ENCODE assay signal across 9 mouse cellular contexts in genomic region chr8:26961251-26962063, GRCm38 (mm10). TPM values are rescaled to one million over a fixed set of nuclear protein-coding genes. Genes with fewer than 3 reads are reported as not detected.
DNase-seq lines count a peak whose midpoint lies in the region; ATAC-seq lines count a peak whose summit lies in the region.
"Had no signal": no experiment of that assay in that cellular context is flagged by ENCODE, and none has a peak within 500 bp of the region (broad histone marks: within the 10 kb centered on the region; RNA-seq: fewer than 3 reads in every experiment).

No protein-coding gene starts in this region.

- H3K27ac ChIP-seq in forebrain, embryonic 14.5 days (ENCODE audit: low read depth, low read length): peak overlapping the region; percentile 36; the same call in 1 of the 2 replicates
- H3K27ac ChIP-seq in limb, embryonic 12.5 days: peak overlapping the region; percentile 75

- peak; percentile 98 for ATAC-seq in forebrain, embryonic 14.5 days
- ATAC-seq in limb, embryonic 12.5 days (ENCODE audit: insufficient number of reproducible peaks, insufficient read depth, low FRiP score, low TSS enrichment, low read depth): peak; percentile 76
- ATAC-seq: Patski had no signal

- H3K27me3 ChIP-seq in forebrain, embryonic 14.5 days (replicated peaks; ENCODE audit: control insufficient read depth, insufficient read depth, low read length): 0 out of 2 replicates have a peak, but pooled peaks cover 3% of the 10 kb centered on the region
- H3K27me3 ChIP-seq in limb, embryonic 12.5 days: peaks cover 28% of the 10 kb centered on the region
- H3K27me3 ChIP-seq: Patski had no signal

- no peak overlapping the region for H3K4me3 ChIP-seq in forebrain, embryonic 14.5 days (ENCODE audit: low read depth, low read length)
- no peak overlapping the region for H3K4me3 ChIP-seq in limb, embryonic 12.5 days (replicated peaks)

- 0 out of 2 replicates have a peak, but pooled peaks cover 3% of the 10 kb centered on the region for H3K9me3 ChIP-seq in forebrain, embryonic 14.5 days (replicated peaks; ENCODE audit: control insufficient read depth, low read length)
- H3K9me3 ChIP-seq in limb, embryonic 12.5 days: no peaks in the 10 kb centered on the region

- 2% methylated on average over 15 of the region's 15 CpGs for WGBS in forebrain, embryonic 14.5 days
- 3% methylated on average over 15 of the region's 15 CpGs for WGBS in limb, embryonic 12.5 days

- H3K36me3 ChIP-seq in forebrain, embryonic 14.5 days (ENCODE audit: control insufficient read depth, insufficient read depth, low read length): no peaks in the 10 kb centered on the region
- H3K36me3 ChIP-seq in limb, embryonic 12.5 days: no peaks in the 10 kb centered on the region

- H3K4me1 ChIP-seq in forebrain, embryonic 14.5 days (ENCODE audit: control insufficient read depth, insufficient read depth, low read length): peaks cover 14% of the 10 kb centered on the region; the same call in 1 of the 2 replicates
- peaks cover 32% of the 10 kb centered on the region for H3K4me1 ChIP-seq in limb, embryonic 12.5 days (replicated peaks)

- H3K4me2 ChIP-seq in forebrain, embryonic 14.5 days (ENCODE audit: low read length): peak overlapping the region; percentile 18; the same call in 1 of the 2 replicates
- peak overlapping the region; percentile 38 for H3K4me2 ChIP-seq in limb, embryonic 12.5 days

- peak; percentile 70 for DNase-seq in kidney, postnatal 10 days
- no peak for DNase-seq in kidney, postnatal 36 days
- DNase-seq in adrenal gland, postnatal 14 days: peak; percentile 90
- DNase-seq in forebrain, embryonic 14.5 days (ENCODE audit: low spot score): peak; percentile 93
- peak; percentile 33 for DNase-seq in ovary, adult 18-20 months (ENCODE audit: low spot score)
- no peak for DNase-seq in cerebellum, adult 9-11 months
- no peak for DNase-seq in cerebellum, postnatal 36 days

- H3K9ac ChIP-seq in forebrain, embryonic 14.5 days (ENCODE audit: low read length): no peak overlapping the region
- no peak overlapping the region; the same call in 1 of the 2 replicates for H3K9ac ChIP-seq in limb, embryonic 12.5 days (replicated peaks)

RNA-seq across cellular contexts. Expression of gene Zfp703, which starts 15.7 kb away (rescaled TPM):
- 114 and 119 TPM in 2 replicates for total RNA-seq in adrenal gland, postnatal 14 days (2021)
- 13.8 and 14.4 TPM in 2 replicates for polyA plus RNA-seq in forebrain, embryonic 14.5 days (2014; fragmentation: Nextera tagmentation; extraction: Ambion mirVana)
- polyA plus RNA-seq in limb, embryonic 12.5 days (2016; fragmentation: Nextera tagmentation; extraction: Ambion mirVana): 16.8 and 18.1 TPM in 2 replicates

Comparison
In these comparisons a context has a peak if more than half of its experiments do, and no peak if none do; other contexts are left out.
1. DNase-seq: peak in kidney, postnatal 10 days (single experiment), adrenal gland, postnatal 14 days (single experiment), forebrain, embryonic 14.5 days (single experiment) and ovary, adult 18-20 months (single experiment); none in kidney, postnatal 36 days (0 of 2), cerebellum, adult 9-11 months (single experiment) and cerebellum, postnatal 36 days (0 of 2).